Mouse (Mus musculus) CD8-positive naive resting alpha-beta T cell, adult 2 months (primary cell): ENCODE measurements around the gene Parp3.

Experiments used
- DNase-seq, 2 experiments: peaks; one replicate each; pipeline ENCODE4 v3.0.0; 2022; ENCODE audit warnings: low read depth in 2 of 2, low spot score in 2 of 2

Gene Parp3

GRCm38 (mm10) chr9:106457920-106458319, 18.8 kb downstream of the Parp3 start:
- no peak for DNase-seq

- DNase-seq, result no peak
These were observed 19.6 kb downstream of the Parp3 start for GRCm38 (mm10) chr9:106457163-106457559.

- DNase-seq, result no peak
These were observed 20.2 kb downstream of the Parp3 start for GRCm38 (mm10) chr9:106456325-106457162.

DNA sequence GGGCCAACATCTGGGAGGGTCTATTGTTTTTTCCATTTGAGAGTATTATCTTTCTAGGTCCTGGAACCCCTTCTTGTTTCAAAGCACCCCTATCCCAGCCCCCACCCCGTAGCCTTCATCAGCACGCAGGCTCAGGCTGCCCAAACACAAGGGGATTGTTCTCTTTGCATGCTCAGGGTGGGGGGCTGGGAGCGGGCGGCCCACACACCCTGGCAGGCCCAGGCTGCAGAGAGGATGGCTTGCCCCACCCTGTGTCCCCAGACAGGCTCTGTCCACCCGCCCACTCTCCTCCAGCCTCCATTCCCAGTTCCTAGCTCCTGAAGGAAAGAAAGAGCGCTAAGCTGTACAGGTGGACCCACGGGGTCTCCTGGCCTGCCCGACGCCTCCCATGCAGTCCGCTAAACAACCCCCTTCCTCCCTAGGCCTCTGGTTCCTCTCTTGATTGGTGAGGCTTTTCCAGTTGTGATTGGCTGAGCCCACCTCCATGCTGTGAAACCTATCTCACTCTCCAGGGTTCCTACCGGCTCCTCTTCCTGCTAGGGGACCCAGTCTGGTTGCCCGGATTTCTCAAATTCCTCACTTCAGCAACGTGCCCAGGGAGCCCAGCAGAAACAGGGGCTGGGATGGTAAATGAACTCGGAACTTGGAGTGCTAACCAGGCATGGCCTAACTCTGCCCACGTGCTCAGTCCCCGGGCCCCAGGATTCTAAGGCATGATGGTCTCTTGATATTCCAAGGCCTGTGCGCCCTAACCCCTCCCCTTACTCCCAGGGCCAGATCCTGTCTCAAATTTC, 21.7 kb downstream of the Parp3 start:
- DNase-seq, result no peak

DNA sequence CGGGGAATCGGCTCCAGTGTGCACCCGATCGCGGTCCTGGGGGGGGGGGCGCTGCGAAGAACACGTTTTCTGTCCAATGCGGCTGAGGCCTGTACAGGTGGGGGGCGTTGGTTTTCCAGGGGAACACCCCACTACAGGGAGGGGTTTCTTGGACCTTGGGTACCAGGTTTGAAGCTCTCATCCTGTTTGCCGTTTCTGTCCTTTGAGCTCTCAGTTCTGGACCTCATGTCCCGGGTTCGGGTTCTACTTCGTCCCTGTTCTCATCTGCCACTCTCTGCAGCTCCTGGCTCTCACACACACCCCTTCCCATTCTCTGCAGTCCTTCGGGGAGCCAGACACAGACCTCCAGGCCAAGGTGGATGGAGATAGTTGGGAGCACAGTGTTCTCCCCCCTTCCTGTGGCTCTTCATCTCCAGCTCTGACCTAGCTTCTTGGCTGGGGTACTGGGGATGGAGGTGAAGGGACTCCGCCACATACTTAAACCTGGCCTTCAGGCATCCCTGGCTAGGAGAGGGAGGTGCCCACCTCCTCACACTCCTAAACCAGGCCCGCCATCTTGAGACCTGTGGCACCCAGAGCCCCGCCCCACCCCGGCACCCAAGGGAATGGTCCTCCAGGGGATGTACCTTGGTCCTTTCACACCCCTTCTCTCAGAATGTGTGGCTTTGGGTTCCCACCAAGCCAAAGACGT, 22.5 kb downstream of the Parp3 start:
- DNase-seq, result no peak

DNA sequence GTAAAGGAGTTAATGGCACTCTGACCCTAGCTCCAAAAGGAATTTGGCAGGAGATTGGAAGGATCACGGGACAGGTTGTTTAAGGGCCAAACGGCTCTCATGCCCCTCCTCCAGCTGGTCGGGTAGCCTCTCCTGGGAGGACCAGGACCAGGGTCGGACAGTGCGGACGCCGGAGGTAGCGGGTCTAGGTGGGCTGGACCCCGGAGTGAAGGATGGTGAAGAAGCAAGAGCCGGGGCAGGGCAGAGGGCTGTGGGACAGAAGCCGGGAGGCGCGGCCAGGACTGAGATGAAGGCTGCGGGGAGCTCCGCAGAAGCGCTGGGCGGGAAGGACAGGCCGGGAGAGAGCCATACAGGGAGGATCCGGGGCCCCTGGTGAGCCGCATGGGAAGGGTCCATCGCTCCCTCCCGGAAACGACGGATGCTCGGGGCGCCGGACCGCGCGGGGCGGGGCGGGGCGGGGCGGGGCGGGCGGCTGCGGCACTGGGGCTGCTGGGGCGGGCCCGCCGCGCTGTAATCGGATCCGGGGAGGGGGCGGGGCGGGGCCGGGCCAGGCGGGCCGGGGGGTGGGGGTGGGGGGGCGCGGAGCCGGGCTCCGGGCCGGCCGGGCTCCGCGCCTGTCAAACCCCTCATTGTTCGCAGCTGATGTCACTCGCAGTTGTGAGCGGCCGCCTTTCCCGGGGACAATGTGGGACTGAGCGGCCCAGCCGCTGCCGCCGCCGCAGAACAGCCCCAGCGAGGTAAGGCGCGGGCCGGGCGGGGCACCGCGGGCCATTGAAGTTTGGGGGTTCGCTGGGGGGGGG, 23.3 kb downstream of the Parp3 start, which contains the start of gene Pcbp4:
Gene Pcbp4, plus strand, starts transcription at position 21 of the 800 bp plus-strand sequence.
- DNase-seq, result no peak

GRCm38 (mm10) chr9:106452821-106453220, 23.9 kb downstream of the Parp3 start:
- DNase-seq, result no peak

DNA sequence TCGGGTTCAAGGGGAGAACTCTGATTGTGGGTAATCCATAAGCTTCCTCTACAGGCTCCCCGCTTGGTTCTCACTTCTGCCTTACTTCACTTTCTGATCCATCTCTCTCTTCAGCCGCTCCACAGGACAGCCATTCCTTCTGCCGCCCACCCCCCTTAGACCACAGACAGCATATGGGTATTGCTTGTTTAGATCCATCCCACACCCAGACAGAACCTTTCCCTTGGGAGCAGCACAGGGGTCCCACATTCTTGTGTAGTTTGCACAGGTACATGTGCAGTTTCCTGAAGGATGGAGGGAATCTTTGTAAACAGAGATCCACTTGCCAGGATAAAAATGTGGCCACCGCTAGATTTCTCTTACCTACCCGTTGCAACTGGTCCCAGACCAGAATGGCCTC, 24.4 kb downstream of the Parp3 start:
- DNase-seq, result no peak

- no peak for DNase-seq
These were observed 24.9 kb downstream of the Parp3 start for GRCm38 (mm10) chr9:106451899-106452298.

DNA sequence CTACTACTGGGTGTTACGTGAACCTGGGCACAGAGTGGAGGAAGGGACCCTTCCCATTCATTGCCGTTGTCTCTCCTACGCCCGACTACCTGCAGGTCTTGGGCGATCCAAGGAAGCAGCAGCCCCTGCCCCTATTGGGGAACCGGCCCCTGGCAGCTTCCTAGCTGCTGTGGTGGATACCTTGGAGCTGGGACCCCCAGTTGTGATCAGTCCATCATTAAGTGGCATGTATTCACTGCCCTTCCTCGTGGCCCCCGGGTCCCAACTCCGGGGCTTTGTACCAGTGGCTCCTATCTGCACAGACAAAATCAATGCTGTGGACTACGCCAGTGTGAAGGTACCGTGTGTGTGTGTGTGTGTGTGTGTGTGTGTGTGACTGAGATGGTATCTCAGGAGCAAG, 25.5 kb downstream of the Parp3 start:
- no peak for DNase-seq

GRCm38 (mm10) chr9:106450661-106451060, 26.1 kb downstream of the Parp3 start:
- DNase-seq, result no peak

- no peak for DNase-seq
These were observed 26.8 kb downstream of the Parp3 start for GRCm38 (mm10) chr9:106449947-106450346.

- peak; percentile 35 to 64 for DNase-seq
These were observed 28.2 kb downstream of the Parp3 start for GRCm38 (mm10) chr9:106448498-106449031.

- DNase-seq, result no peak
These were observed 28.8 kb downstream of the Parp3 start for GRCm38 (mm10) chr9:106447951-106448350.

- peak; percentile 48 to 53 for DNase-seq
These were observed 29.4 kb downstream of the Parp3 start, which contains the start of the genes Abhd14b and Abhd14a for GRCm38 (mm10) chr9:106447348-106447747. Abhd14b (plus strand) TSS chr9:106447459. Abhd14a (minus strand) TSS chr9:106447678.

DNA sequence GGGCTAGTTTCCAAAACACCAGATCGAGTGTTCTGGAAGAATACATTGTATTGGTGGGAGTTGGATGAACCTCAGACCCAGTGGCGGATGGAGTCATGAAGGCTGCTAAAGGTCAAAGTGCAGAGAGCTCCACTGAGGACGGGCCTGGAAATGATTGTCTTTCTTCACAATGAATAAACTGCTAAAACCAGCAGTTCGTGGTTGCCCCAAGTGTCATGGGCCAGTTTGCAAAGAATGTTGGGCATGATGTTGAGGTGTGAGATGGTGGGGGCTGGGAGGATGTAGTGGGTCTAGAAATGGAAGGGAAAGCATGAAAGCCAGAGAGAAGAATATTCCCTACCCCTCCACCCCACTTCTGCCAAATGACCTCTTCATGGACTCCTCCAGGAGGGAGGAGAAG, 31.9 kb downstream of the Parp3 start:
- no peak for DNase-seq

DNA sequence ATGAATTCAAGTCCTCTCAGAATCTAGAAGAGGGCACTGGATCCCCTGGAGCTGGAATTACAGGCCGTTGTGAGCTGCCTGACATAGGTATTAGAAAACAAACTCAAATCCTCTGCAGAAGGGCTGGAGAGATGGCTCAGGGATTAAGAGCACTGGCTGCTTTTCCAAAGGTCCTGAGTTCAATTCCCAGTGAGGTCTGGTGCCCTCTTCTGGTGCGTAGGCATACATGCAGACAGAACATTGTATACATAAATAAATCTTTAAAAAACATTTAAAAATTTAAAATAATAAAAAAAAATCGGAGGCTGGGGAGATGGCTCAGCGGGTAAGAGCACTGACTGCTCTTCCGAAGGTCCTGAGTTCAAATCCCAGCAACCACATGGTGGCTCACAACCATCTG, 34.1 kb downstream of the Parp3 start:
- DNase-seq, result no peak

DNA sequence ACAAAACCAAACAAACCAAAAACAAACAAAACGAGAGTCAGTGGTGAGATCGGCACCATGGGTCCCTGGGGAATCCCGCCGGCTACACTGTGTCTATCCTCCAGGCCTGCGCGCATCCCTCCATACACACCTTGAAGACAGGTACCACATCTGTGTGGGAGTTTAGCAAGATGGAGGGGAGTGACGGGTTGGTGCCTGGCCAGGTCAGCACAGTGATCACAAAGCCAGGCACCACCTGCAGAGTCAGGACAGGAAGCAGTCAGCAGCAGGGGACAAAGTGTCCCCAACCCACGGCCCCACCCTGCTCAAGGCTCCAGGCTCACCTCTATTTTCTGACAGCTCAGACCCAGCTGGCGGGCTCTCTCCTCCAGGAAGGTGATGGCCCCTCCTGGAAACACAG, 40.2 kb downstream of the Parp3 start:
- no peak for DNase-seq

GRCm38 (mm10) chr9:106433389-106433788, 43.4 kb downstream of the Parp3 start:
- DNase-seq, result no peak

- no peak for DNase-seq
These were observed 46.8 kb downstream of the Parp3 start for GRCm38 (mm10) chr9:106430015-106430264.
